Mouse (Mus musculus) midbrain, postnatal 0 days (tissue): ENCODE results near the gene Cep95. TPM values are rescaled to one million over a fixed set of nuclear protein-coding genes. Genes with fewer than 3 reads are reported as not detected.

Source experiments
- ATAC-seq: fragments of 200-750 bp; cut with Nextera tagmentation; 2 replicates; pipeline ENCODE4 v1.8.0; 2017; ENCODE audit warnings: moderate number of reproducible peaks, mild to moderate bottlenecking, moderate TSS enrichment, moderate library complexity; ENCODE audit not compliant: low FRiP score
- DNase-seq: peaks from one replicate; pipeline ENCODE4 v3.0.0-alpha.2; 2015; ENCODE audit warnings: low spot score
- H3K27ac ChIP-seq: fragments of 300-500 bp; sonication (generic); 2 replicates; pipeline ENCODE4 v1.5.1; 2014; ENCODE audit warnings: low read depth, mild to moderate bottlenecking, low read length, mixed read lengths
- H3K27me3 ChIP-seq: fragments of 300-500 bp; sonication (generic); 2 replicates; pipeline ENCODE4 v1.6.1; 2014; ENCODE audit warnings: low read length, control low read depth, mixed read lengths; ENCODE audit not compliant: insufficient read depth
- H3K36me3 ChIP-seq: fragments of 300-500 bp; sonication (generic); 2 replicates; pipeline ENCODE4 v1.6.1; 2014; ENCODE audit warnings: low read length, control low read depth, mixed read lengths; ENCODE audit not compliant: insufficient read depth
- H3K4me1 ChIP-seq: fragments of 300-500 bp; sonication (generic); 2 replicates; pipeline ENCODE4 v1.6.1; 2014; ENCODE audit warnings: mild to moderate bottlenecking, control low read depth, antibody characterized with exemption, low read length, mixed read lengths; ENCODE audit not compliant: insufficient read depth
- H3K4me2 ChIP-seq: fragments of 300-500 bp; sonication (generic); 2 replicates; pipeline ENCODE4 v1.6.1; 2014; ENCODE audit warnings: low read depth, mild to moderate bottlenecking, low read length, mixed read lengths; ENCODE audit not compliant: poor library complexity, severe bottlenecking
- H3K4me3 ChIP-seq: fragments of 300-500 bp; sonication (generic); 2 replicates; pipeline ENCODE4 v1.5.1; 2014; ENCODE audit warnings: low read depth, mild to moderate bottlenecking, low read length, moderate library complexity
- H3K9ac ChIP-seq: fragments of 300-500 bp; sonication (generic); replicated peaks from 2 replicates; pipeline ENCODE4 v1.6.1; 2014; ENCODE audit warnings: mild to moderate bottlenecking, low read length, moderate library complexity, mixed read lengths; ENCODE audit not compliant: poor library complexity, severe bottlenecking
- H3K9me3 ChIP-seq: fragments of 300-500 bp; sonication (generic); 2 replicates; pipeline ENCODE4 v1.6.1; 2016; ENCODE audit warnings: low read length, control low read depth
- CTCF ChIP-seq: IDR thresholded peaks from 2 replicates; pipeline ENCODE4 v1.5.1; 2016; ENCODE audit warnings: antibody characterized with exemption, mild to moderate bottlenecking
- WGBS: fragments of 180-500 bp; shearing (Covaris S2); extraction: QIAGEN DNeasy Blood & Tissue Kit; methylation state at CpG from one replicate; pipeline ENCODE4 v1.1.7; 2014; 5-methylcytosine and 5-hydroxymethylcytosine counted together
- polyA plus RNA-seq: library from polyadenylated mRNA; unstranded; fragments of >200 nt; fragmentation: Nextera tagmentation; extraction: Ambion mirVana; gene quantifications from 2 replicates; pipeline ENCODE4 v1.2.1, GENCODE M21; 2015
- total RNA-seq: library from RNA; depleted of rRNA; stranded (reverse); fragments of >200 nt; gene quantifications from 2 replicates; pipeline ENCODE4 v1.2.3, GENCODE M21; 2014

Gene Cep95
- total and polyA plus RNA-seq, 2 experiments from 2014 or later = 6.0 to 7.9 TPM

- Histone ChIP-seq H3K4me3 (no peak within 1 kb of the TSS), H3K9me3 (no peaks in the 10 kb centered on the region), H3K27ac (no peak within 1 kb of the TSS), H3K36me3 (no peaks in the 10 kb centered on the region), H3K4me2 (no peak within 1 kb of the TSS), H3K27me3 (no peaks in the 10 kb centered on the region), H3K4me1 (no peaks in the 10 kb centered on the region), H3K9ac (no peak within 1 kb of the TSS)
- no peak for TF ChIP-seq CTCF
- 83% methylated on average over 13 of the region's 13 CpGs for WGBS
- DNase-seq (no peak), ATAC-seq (no peak)
Observed at GRCm38 (mm10) chr11:106750121-106750751, 38.8 kb upstream of the Cep95 start, which contains the start of gene Pecam1. Gene Pecam1 (minus strand): TSS chr11:106750628.

DNA sequence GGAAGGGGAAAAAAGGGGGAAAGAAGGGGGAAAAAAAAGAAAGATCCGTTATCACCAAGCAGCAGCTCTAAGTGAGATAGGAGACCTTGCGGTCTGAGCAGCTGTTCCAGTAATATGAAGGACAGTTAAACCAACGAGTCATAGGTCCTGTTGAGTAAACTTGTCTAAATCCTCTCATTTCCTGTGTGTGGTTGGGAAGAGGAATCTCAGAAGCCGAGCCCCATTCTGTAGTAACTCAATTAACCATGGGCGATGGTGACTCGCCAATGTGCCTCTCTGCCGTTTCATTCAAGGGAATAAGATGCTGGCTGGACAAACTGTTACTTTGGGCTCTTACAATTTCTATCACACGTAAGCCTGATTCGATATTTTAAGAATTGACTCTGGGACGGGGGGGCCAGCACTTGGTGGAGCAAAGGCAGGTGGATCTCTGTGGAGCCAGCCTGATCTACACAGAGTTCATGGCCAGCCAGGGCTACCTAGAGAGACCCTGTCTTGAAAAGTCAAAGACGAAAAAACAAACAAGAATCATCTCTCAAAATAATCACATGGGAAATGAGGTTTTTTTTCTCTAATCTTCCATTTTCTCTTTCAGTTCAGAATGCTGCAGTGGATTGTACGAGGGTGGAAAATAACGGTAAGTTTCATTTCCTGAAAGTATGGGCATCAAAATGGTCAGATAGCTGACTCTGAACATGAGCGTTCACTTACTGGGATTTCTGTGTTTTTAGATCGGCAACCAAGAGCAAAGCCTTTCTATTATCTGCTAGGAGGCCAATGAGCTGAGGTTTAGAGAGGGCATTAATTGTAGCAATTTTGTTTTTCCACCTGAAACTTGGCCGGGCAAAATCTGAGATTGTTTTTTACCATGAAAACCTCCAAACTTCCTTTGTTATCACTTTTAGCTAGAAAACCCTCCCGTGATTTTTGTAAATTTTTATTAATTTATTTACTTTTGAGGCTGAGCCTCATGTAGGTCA, 37.7 kb upstream of the Cep95 start, which contains the start of gene Milr1:
TSS of gene Milr1 (plus strand) at position 188 of the 980 bp plus-strand sequence.
- 89% methylated on average over 17 of the region's 17 CpGs for WGBS
- no peaks in the 10 kb centered on the region for H3K36me3 ChIP-seq
- no peak for ATAC-seq

GRCm38 (mm10) chr11:106752103-106752502, 36.9 kb upstream of the Cep95 start:
- TF ChIP-seq CTCF = no peak
- H3K36me3 ChIP-seq = no peaks in the 10 kb centered on the region
- 86% methylated on average over 7 of the region's 7 CpGs for WGBS
- H3K4me3 ChIP-seq = no peak overlapping the region
- H3K27me3 ChIP-seq = no peaks in the 10 kb centered on the region
- ATAC-seq (no peak), DNase-seq (no peak)
- no peaks in the 10 kb centered on the region for H3K9me3 ChIP-seq
- no peak overlapping the region for H3K4me2 ChIP-seq
- no peaks in the 10 kb centered on the region for H3K4me1 ChIP-seq
- no peak overlapping the region for H3K27ac ChIP-seq
- no peak overlapping the region for H3K9ac ChIP-seq

More for the DNA sequence above, 37.7 kb upstream of the Cep95 start, which contains the start of gene Milr1:
- no peaks in the 10 kb centered on the region for H3K27me3 ChIP-seq
- DNase-seq = no peak
- H3K4me3 ChIP-seq = no peak within 1 kb of the TSS
- TF ChIP-seq CTCF = no peak
- no peak within 1 kb of the TSS for H3K4me2 ChIP-seq
- no peaks in the 10 kb centered on the region for H3K9me3 ChIP-seq
- no peak within 1 kb of the TSS for H3K27ac ChIP-seq
- no peaks in the 10 kb centered on the region for H3K4me1 ChIP-seq
- H3K9ac ChIP-seq = no peak within 1 kb of the TSS

- no peaks in the 10 kb centered on the region for H3K9me3 ChIP-seq
Observed at GRCm38 (mm10) chr11:106753314-106753713, 35.7 kb upstream of the Cep95 start.

GRCm38 (mm10) chr11:106755583-106755982, 33.5 kb upstream of the Cep95 start:
- no peaks in the 10 kb centered on the region for H3K27me3 ChIP-seq
- no peak for DNase-seq
- H3K4me1 ChIP-seq = no peaks in the 10 kb centered on the region
- no peak overlapping the region for H3K4me3 ChIP-seq
- WGBS = 19% methylated on average over 5 of the region's 5 CpGs
- no peak for ATAC-seq
- H3K27ac ChIP-seq = no peak overlapping the region
- no peak overlapping the region for H3K4me2 ChIP-seq
- H3K9me3 ChIP-seq = no peaks in the 10 kb centered on the region
- no peak overlapping the region for H3K9ac ChIP-seq
- H3K36me3 ChIP-seq = no peaks in the 10 kb centered on the region
- TF ChIP-seq CTCF = no peak

More at GRCm38 (mm10) chr11:106753314-106753713, 35.7 kb upstream of the Cep95 start:
- Histone ChIP-seq H3K9ac (no peak overlapping the region), H3K36me3 (no peaks in the 10 kb centered on the region), H3K27ac (no peak overlapping the region), H3K4me1 (no peaks in the 10 kb centered on the region), H3K27me3 (no peaks in the 10 kb centered on the region), H3K4me3 (no peak overlapping the region), H3K4me2 (no peak overlapping the region)
- WGBS = 87% methylated on average over 6 of the region's 6 CpGs
- DNase-seq = no peak
- TF ChIP-seq CTCF = no peak
- ATAC-seq = no peak
